Mouse (Mus musculus): ENCODE results near the gene Iqgap3. TPM values are rescaled to one million over a fixed set of nuclear protein-coding genes. Genes with fewer than 3 reads are reported as not detected.

Gene Iqgap3
- 0.42 to 1.5 TPM (median 0.56 TPM) in 4 replicates for total RNA-seq (2023; ENCODE audit: inconsistent age)

GRCm38 (mm10) chr3:88081345-88082223 lies at the start of gene Iqgap3:
Iqgap3 (plus strand) TSS chr3:88081971.

GRCm38 (mm10) chr3:88042661-88043421 lies 38.9 kb upstream of the Iqgap3 start, which contains the start of gene Gpatch4:
Gpatch4 (plus strand) TSS chr3:88043108.

GRCm38 (mm10) chr3:88057902-88058696 lies 23.7 kb upstream of the Iqgap3 start, which contains the start of gene Naxe:
Naxe (minus strand) TSS chr3:88058495.

GRCm38 (mm10) chr3:88078204-88078603 lies 3.6 kb upstream of the Iqgap3 start, which contains the start of gene Ttc24:
Ttc24 (minus strand) TSS chr3:88078304.

GRCm38 (mm10) chr3:88141787-88142523 lies 60.2 kb downstream of the Iqgap3 start, which contains the start of gene Mef2d:
Mef2d (plus strand) TSS chr3:88142372.

Other genes with a start within 250 kb of the Iqgap3 start
- gene Sh2d2a, start 235.2 kb upstream of the Iqgap3 start, total RNA-seq (2023; ENCODE audit: inconsistent age), result 27.4 to 31.3 TPM (median 29.4 TPM) in 4 replicates
- gene Prcc, start 196.4 kb upstream of the Iqgap3 start, total RNA-seq (2023; ENCODE audit: inconsistent age), result 54.7 to 61.5 TPM (median 57.6 TPM) in 4 replicates
- 77.9 to 83.0 TPM (median 79.1 TPM) in 4 replicates for gene Hdgf, start 175.7 kb upstream of the Iqgap3 start, total RNA-seq (2023; ENCODE audit: inconsistent age)
- 126 to 163 TPM (median 139 TPM) in 4 replicates for gene Mrpl24, start 162.5 kb upstream of the Iqgap3 start, total RNA-seq (2023; ENCODE audit: inconsistent age)
- gene Isg20l2, start 151.7 kb upstream of the Iqgap3 start, total RNA-seq (2023; ENCODE audit: inconsistent age), result 64.0 to 71.6 TPM (median 66.1 TPM) in 4 replicates
- 29.4 to 38.4 TPM (median 34.5 TPM) in 4 replicates for gene Rrnad1, start 151.3 kb upstream of the Iqgap3 start, total RNA-seq (2023; ENCODE audit: inconsistent age)
- gene Crabp2, start 133.3 kb upstream of the Iqgap3 start, total RNA-seq (2023; ENCODE audit: inconsistent age), result 0.78 to 2.5 TPM (median 1.4 TPM) in 4 replicates
- gene Nes, start 110.9 kb upstream of the Iqgap3 start, total RNA-seq (2023; ENCODE audit: inconsistent age), result not detected in 4 replicates
- not detected in 4 replicates for gene Bcan, start 81.7 kb upstream of the Iqgap3 start, total RNA-seq (2023; ENCODE audit: inconsistent age)
- gene Hapln2, start 54.4 kb upstream of the Iqgap3 start, total RNA-seq (2023; ENCODE audit: inconsistent age), result not detected in 4 replicates
- gene Gpatch4, start 38.9 kb upstream of the Iqgap3 start, total RNA-seq (2023; ENCODE audit: inconsistent age), result 13.7 to 20.9 TPM (median 16.4 TPM) in 4 replicates
- gene Naxe, start 23.5 kb upstream of the Iqgap3 start, total RNA-seq (2023; ENCODE audit: inconsistent age), result 27.1 to 33.9 TPM (median 32.0 TPM) in 4 replicates
- not detected in 4 replicates for gene Ttc24, start 3.7 kb upstream of the Iqgap3 start, total RNA-seq (2023; ENCODE audit: inconsistent age)
- 342 to 418 TPM (median 405 TPM) in 4 replicates for gene Mef2d, start 60.4 kb downstream of the Iqgap3 start, total RNA-seq (2023; ENCODE audit: inconsistent age)
- gene Rhbg, start 172.7 kb downstream of the Iqgap3 start, total RNA-seq (2023; ENCODE audit: inconsistent age), result not detected in 4 replicates
- gene Gm38392, start 205.2 kb downstream of the Iqgap3 start, total RNA-seq (2023; ENCODE audit: inconsistent age), result not detected in 4 replicates
- gene Tsacc, start 215.0 kb downstream of the Iqgap3 start, total RNA-seq (2023; ENCODE audit: inconsistent age), result 4.6 to 7.6 TPM (median 6.0 TPM) in 4 replicates
- 150 to 201 TPM (median 177 TPM) in 4 replicates for gene Cct3, start 215.1 kb downstream of the Iqgap3 start, total RNA-seq (2023; ENCODE audit: inconsistent age)
- gene Glmp, start 243.1 kb downstream of the Iqgap3 start, total RNA-seq (2023; ENCODE audit: inconsistent age), result 123 to 146 TPM (median 145 TPM) in 4 replicates

Data from B cell, adult (primary cell).